Mouse (Mus musculus): ENCODE results near the gene Gm1043.

GRCm38 (mm10) chr5:37158408-37158807, 73.2 kb downstream of the Gm1043 start:
- TF ChIP-seq POLR2A (IDR thresholded peaks at IDR 0.05; ENCODE audit: control insufficient read depth, low read depth, low read length) (no peak), CTCF (IDR thresholded peaks at IDR 0.05; ENCODE audit: control insufficient read depth, insufficient read depth, insufficient replicate concordance, low read depth, low read length) (no peak)

Measured in testis, adult 2 months (tissue).